Mouse (Mus musculus) left cerebral cortex, postnatal 14 days (tissue): ENCODE data around the gene Bmper. TPM values are rescaled to one million over a fixed set of nuclear protein-coding genes. Genes with fewer than 3 reads are reported as not detected.

Source experiments
- DNase-seq, 2 experiments: peaks; one replicate each; pipeline ENCODE4 v3.0.0; 2021 to 2022; ENCODE audit warnings: low spot score in 2 of 2, mixed read lengths in 1 of 2
- intact Hi-C: fragments of 180-260 bp; cut with DNase I; formaldehyde crosslinking; loops from one replicate; pipeline ENCODE4 v1.15.1; 2025
- total RNA-seq, 2 experiments: library from RNA; stranded (reverse); gene quantifications; 2 replicates each; pipeline ENCODE4 v1.2.3; 2021

The Bmper gene
- total RNA-seq, 2 experiments from 2014 or later = 5.0 to 5.3 TPM

DNA sequence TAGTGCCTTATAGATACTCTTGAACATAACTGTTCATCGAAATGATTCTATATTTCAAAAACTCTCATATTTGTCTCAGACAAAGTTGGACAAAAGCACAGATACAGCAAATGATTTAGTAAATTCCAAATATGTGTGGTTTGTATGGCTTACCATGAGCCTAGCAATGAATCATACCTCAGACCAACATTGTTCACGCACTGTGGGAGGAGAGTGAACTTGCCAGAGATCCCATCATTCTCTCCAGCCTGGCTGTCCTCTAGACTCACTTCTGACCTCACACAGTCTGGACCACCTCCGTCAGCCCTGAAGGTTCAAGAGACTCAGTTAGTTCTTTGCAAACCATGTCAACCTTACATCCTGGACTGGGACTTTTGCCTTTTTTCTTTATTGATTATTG lies 175.0 kb downstream of the Bmper start:
- no peak for DNase-seq
- intact Hi-C loops = no loop called here

DNA sequence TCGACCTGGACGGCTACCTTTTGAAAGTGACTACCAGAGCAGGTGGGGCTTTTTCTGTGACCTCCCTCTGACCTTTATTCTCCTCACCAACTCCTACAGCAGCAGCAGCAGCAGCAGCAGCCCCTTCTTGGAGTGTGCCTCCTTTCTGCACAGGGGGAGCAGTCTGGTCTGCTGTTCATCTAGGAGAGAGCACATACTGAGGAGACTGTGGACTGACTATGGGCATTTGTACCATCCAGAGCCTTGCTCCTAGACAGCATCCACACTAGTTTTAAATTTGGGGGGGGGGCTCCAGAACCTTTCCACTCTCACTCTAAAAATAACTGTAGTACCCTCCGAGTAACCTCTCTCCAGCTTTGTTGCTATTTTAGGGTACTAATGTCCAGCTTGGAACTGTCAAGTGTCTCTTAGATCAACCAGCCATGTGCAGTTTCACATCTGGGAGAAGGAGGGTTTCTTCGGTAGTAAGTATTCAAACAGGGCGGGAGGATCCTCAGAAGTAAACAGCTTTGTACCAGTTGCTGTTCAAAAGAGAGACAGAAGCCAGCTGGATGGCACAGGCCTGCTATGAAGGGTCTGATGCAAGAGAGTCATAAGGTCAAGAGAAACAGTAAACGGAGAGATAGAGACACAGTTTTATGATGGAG lies 176.9 kb downstream of the Bmper start:
- intact Hi-C loops = no loop called here
- no peak for DNase-seq

DNA sequence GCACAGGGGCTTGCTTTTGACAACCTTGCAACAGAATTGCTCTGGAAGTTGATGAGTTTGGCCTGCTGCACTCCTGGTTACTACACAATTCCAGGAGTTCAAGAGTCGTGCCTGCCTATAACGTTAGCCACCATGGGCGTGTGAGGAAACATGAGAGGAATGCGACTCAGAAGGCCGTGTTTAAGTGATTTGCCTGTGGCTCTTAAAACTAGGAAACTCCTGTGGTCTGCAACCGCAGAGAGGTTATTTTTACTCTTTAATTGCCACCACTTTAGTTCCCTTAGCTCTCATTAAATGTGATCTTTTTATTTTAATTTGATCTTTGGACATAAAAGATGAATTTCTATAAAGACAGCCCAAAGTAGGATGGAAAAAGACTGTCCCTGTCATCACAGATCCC lies 184.5 kb downstream of the Bmper start:
- no peak for DNase-seq

DNA sequence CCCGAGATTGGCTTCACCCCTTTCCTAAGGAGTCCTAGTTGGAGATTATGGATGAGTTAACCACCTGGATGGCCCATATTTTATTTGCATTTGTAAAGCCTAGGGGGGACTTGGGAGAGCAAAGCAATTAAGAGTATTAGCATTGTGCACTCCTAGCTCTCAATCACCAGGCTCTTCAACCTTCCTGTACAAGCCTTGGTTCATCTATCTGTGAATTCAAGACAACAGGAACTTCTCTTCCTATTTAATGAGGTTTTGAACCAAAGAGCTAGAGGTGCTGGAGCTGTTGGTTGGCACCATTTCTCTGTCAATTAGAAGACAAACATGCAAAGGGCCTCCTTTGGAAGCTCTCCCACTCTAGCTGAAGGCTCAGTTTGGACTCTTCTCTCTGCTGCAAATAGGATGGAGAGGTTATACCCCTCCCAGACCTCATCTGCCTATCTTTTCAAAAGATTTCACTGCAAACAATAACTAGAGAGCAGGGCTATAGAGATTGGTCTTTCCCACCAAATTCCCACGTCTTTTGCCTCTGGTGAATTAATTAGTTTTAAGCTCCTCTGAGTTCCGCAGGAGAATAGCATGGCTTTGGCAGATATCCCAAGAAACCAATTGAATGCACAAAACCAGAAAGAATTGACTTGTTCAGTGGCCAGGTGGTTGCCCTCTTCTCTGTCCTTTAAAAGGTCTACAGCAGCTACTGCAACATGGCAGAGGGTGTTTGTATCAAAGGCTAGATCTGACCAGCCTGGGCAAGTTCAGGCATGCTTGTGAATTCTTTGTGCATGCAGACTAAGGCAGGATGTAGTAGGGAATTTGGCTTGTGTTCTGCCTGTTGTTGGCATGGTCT lies 185.3 kb downstream of the Bmper start:
- intact Hi-C loops = no loop called here

More for the DNA sequence above, 184.5 kb downstream of the Bmper start:
- intact Hi-C loops = no loop called here

GRCm38 (mm10) chr9:23410567-23410966 lies 187.7 kb downstream of the Bmper start:
- DNase-seq = no peak
- intact Hi-C loops = no loop called here

More for the DNA sequence above, 185.3 kb downstream of the Bmper start:
- DNase-seq = no peak

- DNase-seq = peak; percentile 12 to 26
Measured at GRCm38 (mm10) chr9:23412956-23413355, 190.1 kb downstream of the Bmper start.

DNA sequence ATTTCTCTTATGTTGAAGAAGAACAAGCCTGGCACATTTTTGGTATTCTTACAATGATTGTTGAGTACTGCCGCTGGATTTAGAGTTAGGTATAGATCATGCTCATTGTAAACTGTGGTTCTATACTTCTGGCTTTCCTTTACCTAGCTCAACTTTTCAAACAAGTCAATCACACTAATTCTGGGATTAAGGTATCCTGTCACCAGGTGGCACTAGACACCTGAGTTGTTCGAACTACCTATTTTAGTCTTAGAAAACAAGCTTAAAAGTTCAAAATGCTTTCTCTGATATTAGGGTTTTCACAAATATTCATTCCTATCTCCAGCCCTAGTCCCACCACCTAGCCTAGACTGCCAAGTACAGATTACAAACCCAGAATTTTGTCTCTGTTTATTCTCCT lies 196.2 kb downstream of the Bmper start:
- DNase-seq = no peak
- intact Hi-C loops = no loop called here

More at GRCm38 (mm10) chr9:23412956-23413355, 190.1 kb downstream of the Bmper start:
- intact Hi-C loops = no loop called here

DNA sequence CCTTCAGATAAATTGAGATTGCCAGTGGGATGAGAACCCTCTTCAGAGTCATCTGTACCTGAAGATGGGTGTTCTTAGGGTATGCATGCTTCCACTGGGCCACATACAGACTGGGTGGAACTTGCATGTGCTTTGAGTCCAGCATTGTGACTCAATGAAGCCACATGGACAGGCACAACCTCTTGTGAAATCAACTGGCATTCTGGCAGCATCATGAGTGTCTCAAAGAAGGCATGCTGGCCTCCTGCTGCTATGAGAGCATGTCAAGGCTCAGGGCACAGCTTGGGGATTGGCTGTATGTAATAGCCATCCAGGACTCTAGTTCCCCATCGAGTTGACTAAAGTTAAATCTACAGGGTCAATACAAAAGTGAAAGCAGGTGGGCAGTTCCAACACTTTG lies 200.9 kb downstream of the Bmper start:
- no peak for DNase-seq
- intact Hi-C loops = no loop called here

DNA sequence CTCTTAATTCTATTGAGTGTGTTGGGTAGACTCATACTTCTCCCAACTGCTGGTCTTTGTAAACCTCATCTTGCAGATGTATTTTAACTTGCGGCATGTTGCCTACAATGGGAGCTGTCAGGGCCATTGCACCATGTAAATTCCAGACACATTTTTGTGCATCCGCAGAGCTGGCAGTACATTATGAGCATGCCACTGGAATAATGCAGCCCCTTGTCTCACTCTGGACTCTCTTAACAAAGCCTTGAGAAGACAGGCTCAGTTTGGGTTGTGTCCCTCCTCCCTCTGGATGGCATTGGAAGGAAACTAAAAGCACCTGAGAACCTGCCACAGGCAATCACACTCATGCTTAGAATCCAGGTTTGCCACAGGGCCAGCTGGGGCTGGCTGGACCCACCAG lies 209.8 kb downstream of the Bmper start:
- intact Hi-C loops = no loop called here
- no peak for DNase-seq

GRCm38 (mm10) chr9:23433238-23433637 lies 210.4 kb downstream of the Bmper start:
- DNase-seq = peak in 1 of 2 experiments; percentile 14
- intact Hi-C loops = no loop called here

- intact Hi-C loops = no loop called here
- DNase-seq = no peak
Measured at GRCm38 (mm10) chr9:23436751-23437150, 213.9 kb downstream of the Bmper start.

GRCm38 (mm10) chr9:23438662-23439061 lies 215.8 kb downstream of the Bmper start:
- DNase-seq = no peak
- intact Hi-C loops = no loop called here

DNA sequence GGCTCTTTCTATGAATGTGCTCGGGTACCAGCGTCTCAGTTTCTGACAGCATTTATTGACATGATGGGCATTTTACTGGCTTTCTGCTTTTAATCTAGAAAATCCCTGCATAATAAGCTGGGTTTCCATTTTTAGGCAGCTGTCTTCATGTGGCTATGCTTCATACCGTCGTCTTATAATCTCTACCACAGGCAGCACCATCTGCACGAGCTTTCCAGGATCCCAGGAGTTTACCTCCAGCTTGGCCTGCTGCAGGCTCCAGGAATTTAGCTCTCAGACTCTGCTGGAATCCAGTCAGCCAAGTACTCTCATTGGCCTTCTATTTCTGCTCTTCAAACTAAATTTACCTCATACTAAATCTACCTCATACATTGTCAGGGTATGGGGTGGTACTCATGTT lies 219.3 kb downstream of the Bmper start:
- intact Hi-C loops = no loop called here
- DNase-seq = no peak

- no peak for DNase-seq
- intact Hi-C loops = no loop called here
Measured at GRCm38 (mm10) chr9:23444975-23445374, 222.1 kb downstream of the Bmper start.

DNA sequence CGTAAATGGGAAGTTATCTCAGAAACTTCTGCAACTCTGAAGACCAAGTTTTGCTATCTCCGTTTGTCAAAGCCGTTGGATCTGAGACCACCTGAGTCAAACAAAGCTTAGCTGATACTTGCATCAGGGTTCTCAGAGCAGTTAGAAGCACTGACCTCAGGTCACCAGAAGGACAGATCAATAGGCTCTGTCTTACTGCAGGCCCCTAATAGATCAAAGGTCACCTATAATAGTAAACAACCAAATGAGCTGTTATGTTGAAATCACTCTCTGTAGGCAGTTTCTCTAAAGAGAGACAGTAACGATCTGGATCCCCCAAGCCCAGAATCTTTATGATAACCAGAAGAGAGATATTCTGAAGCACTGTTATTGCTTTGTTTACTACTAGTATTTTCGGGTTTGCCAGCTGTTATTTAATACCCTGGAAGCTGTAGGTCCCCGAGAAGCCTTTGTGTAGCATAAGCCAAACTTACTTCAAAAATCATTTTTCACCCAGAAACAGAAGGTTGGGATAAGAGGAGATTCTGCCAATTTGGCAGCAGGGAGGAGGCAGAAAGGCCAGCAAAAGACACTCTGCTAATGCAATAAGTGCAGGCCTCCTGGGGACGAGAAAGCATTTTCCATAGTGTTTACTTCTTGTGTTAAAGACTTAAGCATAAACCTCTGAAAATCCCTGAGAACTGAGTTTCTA lies 224.5 kb downstream of the Bmper start:
- intact Hi-C loops = no loop called here
- DNase-seq = no peak

GRCm38 (mm10) chr9:23453309-23453708 lies 230.4 kb downstream of the Bmper start:
- intact Hi-C loops = no loop called here

GRCm38 (mm10) chr9:23457186-23457585 lies 234.3 kb downstream of the Bmper start:
- intact Hi-C loops = no loop called here
- no peak for DNase-seq

More at GRCm38 (mm10) chr9:23453309-23453708, 230.4 kb downstream of the Bmper start:
- DNase-seq = no peak

DNA sequence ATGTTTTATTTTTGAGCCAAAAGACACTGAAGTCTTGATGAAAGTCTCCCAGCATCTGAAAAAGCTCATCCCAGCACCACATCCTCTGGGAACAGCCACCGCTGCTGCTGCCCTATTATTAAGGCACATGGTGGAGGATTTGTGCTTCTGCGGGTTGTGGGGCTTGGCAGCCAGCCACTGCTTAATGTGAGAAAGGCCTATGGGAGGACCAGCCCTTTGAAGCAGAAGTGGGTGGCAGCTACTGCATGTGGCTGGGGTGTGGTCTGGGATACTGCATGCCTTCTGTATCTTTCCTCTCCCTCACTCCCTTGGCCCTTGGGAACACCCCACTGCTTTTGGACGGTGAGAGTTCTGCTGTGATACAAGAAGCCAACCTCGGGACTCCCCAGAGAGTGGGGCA lies 237.8 kb downstream of the Bmper start:
- no peak for DNase-seq
- intact Hi-C loops = loop anchor here (10.0 kb wide), 1 partner anchor 124 kb away; no protein-coding TSS in a partner anchor

DNA sequence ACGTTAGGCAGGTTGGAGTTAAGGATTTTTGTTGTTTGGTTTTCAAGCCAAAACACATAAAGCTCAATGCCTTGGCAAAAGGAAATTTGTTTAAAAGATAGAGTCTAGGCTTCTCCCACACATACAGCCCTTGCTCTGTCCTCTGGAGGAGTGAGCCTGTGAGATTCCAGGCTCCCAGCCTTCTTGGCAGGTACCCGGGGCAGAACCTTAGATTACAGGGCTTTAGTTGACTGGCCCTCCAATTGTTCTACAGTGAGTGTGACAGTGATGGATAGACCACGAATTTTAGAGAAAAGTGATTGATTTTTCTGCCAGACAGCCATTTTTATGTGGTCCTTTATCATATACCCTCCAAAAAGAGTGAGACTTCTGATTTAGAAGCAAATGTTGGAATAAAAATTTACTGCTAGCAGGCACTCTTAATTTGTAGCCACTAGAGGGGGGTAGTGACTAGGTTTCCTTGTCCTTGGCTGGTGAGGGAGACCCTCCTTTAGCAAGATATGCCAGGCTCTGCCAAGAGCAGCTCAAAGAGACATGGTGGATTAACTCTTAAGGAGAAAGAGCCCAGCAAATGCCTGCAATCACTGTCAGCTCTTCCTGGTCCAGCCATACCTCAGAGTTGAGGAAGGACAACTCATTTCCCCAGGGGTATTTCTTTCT lies 240.2 kb downstream of the Bmper start:
- peak; percentile 79 to 86 for DNase-seq
- intact Hi-C loops = loop anchor here (2.0 to 10.0 kb wide), 2 partner anchors 122 to 1054 kb away; no protein-coding TSS in a partner anchor
